Mouse (Mus musculus): ENCODE measurements around the gene Gm28845. TPM values are rescaled to one million over a fixed set of nuclear protein-coding genes. Genes with fewer than 3 reads are reported as not detected.
"Not testable (repeated sequence)": the region's sequence is repeated elsewhere in the genome, so short reads cannot be mapped to it uniquely, and the experiment has no call there.

Gm28845 gene
- polyA plus RNA-seq, 1 experiment from 2014 or later = not detected

DNA sequence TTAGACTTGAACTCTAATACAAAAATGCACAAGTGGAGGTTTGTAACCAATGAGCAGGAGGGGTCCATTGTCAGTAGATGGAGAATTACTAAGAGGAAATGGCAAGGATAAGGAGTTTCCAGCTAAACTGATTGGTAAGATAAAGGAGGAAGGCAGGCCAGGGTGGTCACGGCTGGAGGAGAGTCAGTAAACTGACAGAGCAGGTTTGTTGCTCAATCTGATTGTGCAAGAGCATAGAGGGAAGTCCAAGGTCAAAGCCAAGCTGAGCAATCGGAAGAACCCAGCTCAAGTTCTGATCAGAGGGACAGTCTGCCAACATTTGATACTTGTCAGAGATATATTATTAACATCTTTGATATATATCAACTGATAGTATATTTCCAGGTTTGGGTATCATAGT, 29.0 kb downstream of the Gm28845 start:
- 75% methylated on average over 2 of the region's 2 CpGs for WGBS
- no peak for DNase-seq (ENCODE audit: extremely low spot score, low spot score)

DNA sequence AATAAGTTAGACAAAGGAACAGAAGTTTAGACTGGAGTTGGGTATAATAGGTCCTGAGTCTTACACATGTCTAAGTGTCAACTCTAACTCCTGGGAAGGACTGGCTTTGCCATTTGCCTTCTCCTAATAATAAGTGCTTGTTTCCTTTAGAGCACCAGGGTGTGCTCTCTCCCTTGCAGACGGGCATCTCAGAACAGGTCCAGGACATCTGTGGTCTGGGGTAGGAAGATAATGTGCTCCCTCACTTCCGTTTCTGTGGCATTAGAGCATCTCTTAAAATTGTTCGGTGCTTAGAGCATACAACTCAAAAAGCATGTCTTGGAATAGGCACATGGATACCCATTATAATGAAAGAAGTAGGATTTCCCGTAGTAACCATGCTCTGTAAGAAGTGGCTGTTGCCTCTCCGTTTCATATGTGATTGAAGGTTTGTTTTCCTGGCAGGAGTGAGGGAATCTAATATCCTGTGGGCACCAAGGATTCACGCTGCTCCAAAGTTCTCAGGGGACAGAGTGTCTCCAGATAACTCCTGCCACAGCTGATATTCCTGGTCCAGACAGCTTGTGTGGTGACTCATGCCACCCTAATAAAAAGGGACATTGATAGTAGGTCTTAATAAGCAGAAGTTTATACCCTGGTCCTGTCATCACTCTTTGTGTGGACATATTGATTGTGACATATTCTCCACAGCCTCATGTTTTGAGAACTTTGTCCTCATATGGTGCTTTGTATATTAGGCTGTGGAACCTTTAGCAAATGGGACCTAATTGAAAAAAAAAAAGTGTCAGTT, 30.6 kb downstream of the Gm28845 start:
- DNase-seq (ENCODE audit: extremely low spot score, low spot score) = no peak
- Histone ChIP-seq H3K4me1 (no peaks in the 10 kb centered on the region), H3K9me3 (no peaks in the 10 kb centered on the region), H3K27ac (no peak overlapping the region), H3K4me3 (no peak overlapping the region), H3K36me3 (replicated peaks) (no peaks in the 10 kb centered on the region), H3K27me3 (ENCODE audit: poor library complexity, severe bottlenecking) (no peaks in the 10 kb centered on the region)
- WGBS = 81% methylated on average over 6 of the region's 6 CpGs

More for the DNA sequence above, 29.0 kb downstream of the Gm28845 start:
- no peaks in the 10 kb centered on the region for H3K27me3 ChIP-seq (ENCODE audit: poor library complexity, severe bottlenecking)
- H3K9me3 ChIP-seq = no peaks in the 10 kb centered on the region
- H3K36me3 ChIP-seq (replicated peaks) = no peaks in the 10 kb centered on the region
- H3K4me1 ChIP-seq = no peaks in the 10 kb centered on the region
- no peak overlapping the region for H3K27ac ChIP-seq
- no peak overlapping the region for H3K4me3 ChIP-seq

DNA sequence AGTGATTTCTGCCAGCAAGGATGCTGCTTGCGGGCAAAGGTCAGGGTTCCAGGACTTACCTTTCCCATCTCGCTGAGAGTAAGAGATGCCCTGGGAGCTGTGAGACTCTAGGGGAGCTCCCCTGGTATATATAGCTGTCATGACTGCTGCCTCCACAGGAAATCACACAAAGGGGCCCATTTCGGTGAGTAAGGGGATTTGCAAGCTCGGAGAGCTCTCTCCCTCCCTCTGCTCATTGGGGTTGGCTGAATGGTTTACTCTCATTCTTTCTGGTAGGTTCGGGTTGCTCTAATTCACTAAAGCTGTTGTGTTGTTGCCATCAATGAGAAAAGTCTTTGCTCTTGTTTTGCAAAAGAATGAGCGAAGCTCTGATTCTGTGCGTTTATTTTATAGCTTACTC, 37.2 kb downstream of the Gm28845 start, which contains the start of gene Crygb:
Gene Crygb (minus strand): TSS at position 101 of the 400 bp plus-strand sequence.
- 26% methylated on average over 7 of the region's 7 CpGs for WGBS
- H3K36me3 ChIP-seq (replicated peaks) = no peaks in the 10 kb centered on the region
- H3K4me1 ChIP-seq = peaks cover 5% of the 10 kb centered on the region
- no peaks in the 10 kb centered on the region for H3K9me3 ChIP-seq
- no peak for DNase-seq (ENCODE audit: extremely low spot score, low spot score)
- H3K4me3 ChIP-seq = no peak within 1 kb of the TSS
- H3K27me3 ChIP-seq (ENCODE audit: poor library complexity, severe bottlenecking) = no peaks in the 10 kb centered on the region; the same call in 1 of the 2 replicates
- no peak within 1 kb of the TSS for H3K27ac ChIP-seq

DNA sequence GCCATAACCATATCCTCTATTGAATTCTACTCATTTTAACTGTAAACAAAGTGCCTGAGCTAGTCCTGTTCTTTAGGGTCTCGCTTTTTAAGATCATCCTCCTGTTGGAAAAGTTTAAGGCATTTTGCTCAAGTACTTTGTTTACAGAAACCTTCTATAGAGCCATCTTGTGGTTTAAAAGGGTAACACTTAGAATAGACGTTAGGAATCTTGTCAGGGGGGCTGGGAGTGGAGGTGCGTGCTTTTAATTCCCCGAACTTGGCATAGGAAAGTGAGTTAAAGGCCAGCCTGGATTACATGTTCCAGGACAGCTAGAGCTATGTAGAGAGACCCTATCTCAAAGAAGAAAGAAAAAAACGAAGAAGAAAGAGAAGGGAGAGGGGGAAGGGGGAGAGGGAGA, 43.8 kb downstream of the Gm28845 start:
- Histone ChIP-seq H3K27me3 (ENCODE audit: poor library complexity, severe bottlenecking) (no peaks in the 10 kb centered on the region), H3K9me3 (no peaks in the 10 kb centered on the region), H3K36me3 (replicated peaks) (no peaks in the 10 kb centered on the region), H3K4me1 (peaks cover 6% of the 10 kb centered on the region), H3K27ac (no peak overlapping the region), H3K4me3 (no peak overlapping the region)
- WGBS = 25% methylated on average over 5 of the region's 5 CpGs
- DNase-seq (ENCODE audit: extremely low spot score, low spot score) = no peak

DNA sequence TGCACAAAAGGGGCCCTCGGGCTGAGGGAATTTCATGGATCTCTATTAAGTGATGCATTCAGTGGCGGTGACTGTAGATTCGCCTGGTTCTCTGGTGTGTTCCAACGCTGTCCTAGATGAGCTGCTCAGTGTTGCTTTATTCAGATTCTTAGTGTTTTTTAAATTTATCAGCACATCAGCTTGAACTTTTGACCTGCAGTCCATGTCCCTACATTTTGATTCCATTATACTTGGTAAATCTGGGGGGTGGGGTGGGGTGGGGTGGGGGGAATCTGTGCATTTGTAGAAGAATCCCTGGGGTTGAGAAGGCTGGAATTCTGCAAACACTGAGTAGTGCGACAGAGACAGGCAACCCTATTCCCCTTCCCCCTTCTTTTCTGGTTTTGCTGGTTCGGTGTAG, 45.8 kb downstream of the Gm28845 start, which contains the start of gene Crygc:
Gene Crygc (minus strand): TSS at position 101 of the 400 bp plus-strand sequence.
- no peak within 1 kb of the TSS for H3K4me3 ChIP-seq
- H3K27me3 ChIP-seq (ENCODE audit: poor library complexity, severe bottlenecking) = no peaks in the 10 kb centered on the region
- no peaks in the 10 kb centered on the region for H3K36me3 ChIP-seq (replicated peaks)
- H3K27ac ChIP-seq = no peak within 1 kb of the TSS
- no peak for DNase-seq (ENCODE audit: extremely low spot score, low spot score)
- H3K9me3 ChIP-seq = no peaks in the 10 kb centered on the region
- 61% methylated on average over 6 of the region's 6 CpGs for WGBS
- peaks cover 6% of the 10 kb centered on the region for H3K4me1 ChIP-seq

DNA sequence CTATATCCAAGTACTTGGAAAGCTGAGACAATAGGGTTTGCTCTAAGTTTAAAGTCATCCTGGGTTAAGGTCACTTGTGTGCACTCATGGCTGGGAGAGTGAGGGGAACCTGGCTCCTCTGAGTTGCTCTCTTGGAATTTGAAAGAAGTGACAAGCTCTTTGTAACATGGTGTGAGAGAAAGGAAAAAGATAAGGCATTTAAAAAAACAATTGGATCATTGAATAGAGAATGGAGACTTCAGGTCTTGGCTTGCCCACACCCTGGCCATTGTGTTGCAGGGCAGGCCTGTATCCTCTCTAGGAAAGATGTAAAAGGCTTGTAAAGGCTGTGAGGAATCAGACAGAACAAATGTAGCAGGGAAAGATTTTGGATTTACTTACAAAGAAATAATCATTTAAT, 51.5 kb downstream of the Gm28845 start:
- Histone ChIP-seq H3K27ac (no peak overlapping the region), H3K27me3 (ENCODE audit: poor library complexity, severe bottlenecking) (no peaks in the 10 kb centered on the region)

DNA sequence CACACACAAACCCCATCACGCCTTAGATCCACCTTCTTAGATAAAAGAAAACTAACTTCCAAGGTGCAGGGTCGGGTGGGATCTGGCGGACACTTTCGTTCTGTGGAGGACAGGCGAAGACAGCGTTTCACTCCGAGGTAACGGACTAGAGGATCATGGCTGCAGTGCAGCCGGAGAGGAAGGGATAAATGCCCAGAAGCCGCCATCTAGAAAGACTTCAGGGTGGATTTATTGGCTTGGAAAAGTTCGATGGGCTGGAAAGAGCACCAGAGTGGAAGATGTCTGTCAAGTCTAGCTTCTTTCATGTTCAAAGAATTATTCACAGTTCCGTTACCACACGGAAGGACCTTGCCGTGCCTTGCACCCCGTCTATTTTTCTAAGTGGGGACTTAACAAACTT, 55.2 kb downstream of the Gm28845 start:
- no peak for DNase-seq (ENCODE audit: extremely low spot score, low spot score)
- H3K27me3 ChIP-seq (ENCODE audit: poor library complexity, severe bottlenecking) = no peaks in the 10 kb centered on the region
- H3K27ac ChIP-seq = no peak overlapping the region
- WGBS = 88% methylated on average over 15 of the region's 15 CpGs
- no peaks in the 10 kb centered on the region for H3K9me3 ChIP-seq
- no peaks in the 10 kb centered on the region for H3K36me3 ChIP-seq (replicated peaks)
- H3K4me3 ChIP-seq = no peak overlapping the region
- H3K4me1 ChIP-seq = no peaks in the 10 kb centered on the region; the same call in 1 of the 2 replicates

More for the DNA sequence above, 51.5 kb downstream of the Gm28845 start:
- H3K4me1 ChIP-seq = no peaks in the 10 kb centered on the region; the same call in 1 of the 2 replicates
- H3K4me3 ChIP-seq = no peak overlapping the region
- no peak for DNase-seq (ENCODE audit: extremely low spot score, low spot score)
- no peaks in the 10 kb centered on the region for H3K36me3 ChIP-seq (replicated peaks)
- no peaks in the 10 kb centered on the region for H3K9me3 ChIP-seq

DNA sequence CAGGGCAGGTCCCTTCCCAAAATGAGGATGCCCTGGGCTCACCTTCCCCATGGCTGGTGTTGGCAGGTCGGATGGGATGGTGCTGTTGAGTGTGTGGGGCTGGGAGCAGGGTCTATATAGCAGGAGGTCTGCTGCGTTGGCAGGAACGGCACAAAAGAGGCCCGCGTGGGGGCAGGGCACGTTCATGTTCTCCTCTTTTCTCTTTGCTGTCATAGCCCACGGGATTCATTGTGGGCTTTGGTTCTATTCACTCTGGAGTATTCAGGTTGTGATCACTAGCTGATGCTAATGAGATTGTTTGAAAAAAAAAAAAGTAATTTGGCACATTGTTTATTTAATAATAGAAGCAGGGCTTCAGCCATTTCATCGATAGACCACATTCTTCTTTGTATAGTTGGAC, 56.0 kb downstream of the Gm28845 start, which contains the start of gene Crygd:
Gene Crygd (minus strand): TSS at position 101 of the 400 bp plus-strand sequence.
- Histone ChIP-seq H3K4me1 (no peaks in the 10 kb centered on the region; the same call in 1 of the 2 replicates), H3K27me3 (ENCODE audit: poor library complexity, severe bottlenecking) (no peaks in the 10 kb centered on the region), H3K36me3 (replicated peaks) (no peaks in the 10 kb centered on the region), H3K27ac (no peak within 1 kb of the TSS), H3K9me3 (no peaks in the 10 kb centered on the region), H3K4me3 (no peak within 1 kb of the TSS)
- no peak for DNase-seq (ENCODE audit: extremely low spot score, low spot score)
- WGBS = 73% methylated on average over 8 of the region's 8 CpGs

DNA sequence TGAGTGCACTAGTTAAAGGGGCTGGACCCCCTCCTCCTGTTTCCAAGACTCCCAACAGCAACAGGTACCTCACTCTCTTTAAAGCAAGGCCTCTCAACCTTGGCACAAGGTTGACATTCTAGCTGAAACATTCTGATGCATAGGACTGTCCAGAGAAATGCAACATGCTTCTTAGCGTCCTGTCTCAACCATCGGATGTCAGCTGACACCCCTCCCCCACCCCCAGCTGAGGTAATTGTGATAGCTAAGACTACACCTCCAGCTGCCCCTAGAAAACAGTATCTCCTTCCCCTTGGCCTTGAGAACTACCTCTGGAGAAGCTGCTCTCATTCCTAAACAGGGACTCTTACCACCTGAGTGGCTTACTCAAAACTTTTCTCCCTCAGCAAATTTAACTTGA, 67.2 kb downstream of the Gm28845 start:
- no peaks in the 10 kb centered on the region for H3K36me3 ChIP-seq (replicated peaks)
- no peak for DNase-seq (ENCODE audit: extremely low spot score, low spot score)
- H3K27ac ChIP-seq = peak overlapping the region; percentile 62
- H3K9me3 ChIP-seq = no peaks in the 10 kb centered on the region
- peaks cover 8% of the 10 kb centered on the region; the same call in 1 of the 2 replicates for H3K27me3 ChIP-seq (ENCODE audit: poor library complexity, severe bottlenecking)
- H3K4me3 ChIP-seq = no peak overlapping the region
- H3K4me1 ChIP-seq = peaks cover 31% of the 10 kb centered on the region
- 34% methylated on average over 2 of the region's 2 CpGs for WGBS

DNA sequence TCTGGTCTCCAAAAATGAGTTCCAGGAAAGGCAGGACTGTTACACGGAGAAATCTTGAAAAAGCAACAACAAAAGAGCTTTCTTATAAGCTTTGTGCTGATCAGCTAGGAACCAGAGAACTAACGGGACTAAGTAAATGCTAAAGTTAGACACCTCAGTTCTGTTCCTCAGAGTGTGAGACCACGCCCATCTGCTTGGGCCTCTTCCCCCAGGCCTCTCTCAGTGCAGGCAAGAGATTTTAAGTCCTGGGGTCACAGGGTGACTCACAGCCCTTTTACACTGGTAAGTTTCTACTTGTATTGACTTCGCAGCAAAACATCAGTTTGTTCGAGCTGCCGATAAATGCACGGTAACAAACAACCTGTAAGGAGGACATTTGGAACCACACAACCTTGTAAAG, 67.7 kb downstream of the Gm28845 start:
- no peak overlapping the region for H3K4me3 ChIP-seq
- peak overlapping the region; percentile 62 for H3K27ac ChIP-seq
- H3K4me1 ChIP-seq = peaks cover 31% of the 10 kb centered on the region
- H3K27me3 ChIP-seq (ENCODE audit: poor library complexity, severe bottlenecking) = peaks cover 8% of the 10 kb centered on the region; the same call in 1 of the 2 replicates
- no peaks in the 10 kb centered on the region for H3K9me3 ChIP-seq
- H3K36me3 ChIP-seq (replicated peaks) = no peaks in the 10 kb centered on the region
- DNase-seq (ENCODE audit: extremely low spot score, low spot score) = no peak
- 57% methylated on average over 7 of the region's 7 CpGs for WGBS

DNA sequence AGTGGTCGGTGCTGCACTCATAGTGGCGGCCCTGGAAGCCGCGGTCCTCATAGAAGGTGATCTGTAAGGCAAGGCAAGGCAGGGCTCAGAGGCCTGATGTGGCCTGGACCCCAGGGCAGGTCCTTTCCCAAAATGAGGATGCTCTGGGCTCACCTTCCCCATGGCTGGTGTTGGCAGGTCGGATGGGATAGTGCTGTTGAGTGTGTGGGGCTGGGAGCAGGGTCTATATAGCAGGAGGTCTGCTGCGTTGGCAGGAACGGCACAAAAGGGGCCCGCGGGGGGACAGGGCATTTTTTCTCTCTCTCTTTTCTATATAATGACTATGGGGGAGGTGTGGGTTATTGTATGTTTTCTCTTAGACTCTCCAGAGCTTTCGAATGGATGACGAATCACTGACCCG, 68.4 kb downstream of the Gm28845 start, which contains the start of gene Cryge:
Gene Cryge (minus strand): TSS at position 198 of the 400 bp plus-strand sequence.
- not testable (repeated sequence) for H3K36me3 ChIP-seq (replicated peaks); H3K4me3 ChIP-seq; H3K27me3 ChIP-seq (ENCODE audit: poor library complexity, severe bottlenecking); H3K9me3 ChIP-seq
- WGBS = 63% methylated on average over 12 of the region's 12 CpGs
- peaks cover 31% of the 10 kb centered on the region for H3K4me1 ChIP-seq
- peak within 1 kb of the TSS; percentile 62 for H3K27ac ChIP-seq
- DNase-seq (ENCODE audit: extremely low spot score, low spot score) = peak; percentile 18

Measured in forebrain, embryonic 10.5 days (tissue).